Mouse (Mus musculus) frontal cortex, postnatal 25 days (tissue): Measurements from ENCODE around the gene Tulp2.
A peak's percentile ranks its signal among the peaks of the same experiment; 100 is the strongest.
"Not testable (repeated sequence)": the region's sequence is repeated elsewhere in the genome, so short reads cannot be mapped to it uniquely, and the experiment has no call there.

Source experiments
- DNase-seq, 2 experiments: peaks; one replicate each; pipeline ENCODE4 v3.0.0; 2022; ENCODE audit warnings: low spot score in 2 of 2

Gene Tulp2

GRCm38 (mm10) chr7:45487861-45488292, 6.2 kb downstream of the Tulp2 start:
- no peak for DNase-seq

- no peak for DNase-seq
Observed at GRCm38 (mm10) chr7:45488293-45489204, 6.9 kb downstream of the Tulp2 start, which contains the start of gene Dhdh. Gene Dhdh, minus strand, starts transcription at chr7:45488805.

- DNase-seq = no peak
Observed at GRCm38 (mm10) chr7:45489578-45489977, 7.9 kb downstream of the Tulp2 start.

DNA sequence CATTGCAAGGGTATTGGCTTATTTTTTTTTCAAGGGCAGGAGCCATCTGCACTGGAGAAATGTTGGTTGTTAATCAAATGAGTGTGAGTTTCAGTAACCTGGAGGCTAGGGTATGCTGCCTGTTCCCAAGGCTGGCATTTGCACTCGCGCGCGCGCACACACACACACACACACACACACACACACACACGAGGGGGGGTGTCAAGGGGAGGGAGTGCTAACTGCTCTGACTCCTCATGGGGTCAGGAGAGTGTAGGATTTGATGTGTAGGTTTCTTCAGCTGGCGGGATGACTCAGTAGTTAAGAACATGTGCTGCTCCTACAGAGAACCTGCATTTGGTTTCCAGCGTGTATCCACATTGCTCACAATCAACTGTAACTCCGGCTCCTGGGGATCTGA, 9.1 kb downstream of the Tulp2 start:
- DNase-seq = no peak

DNA sequence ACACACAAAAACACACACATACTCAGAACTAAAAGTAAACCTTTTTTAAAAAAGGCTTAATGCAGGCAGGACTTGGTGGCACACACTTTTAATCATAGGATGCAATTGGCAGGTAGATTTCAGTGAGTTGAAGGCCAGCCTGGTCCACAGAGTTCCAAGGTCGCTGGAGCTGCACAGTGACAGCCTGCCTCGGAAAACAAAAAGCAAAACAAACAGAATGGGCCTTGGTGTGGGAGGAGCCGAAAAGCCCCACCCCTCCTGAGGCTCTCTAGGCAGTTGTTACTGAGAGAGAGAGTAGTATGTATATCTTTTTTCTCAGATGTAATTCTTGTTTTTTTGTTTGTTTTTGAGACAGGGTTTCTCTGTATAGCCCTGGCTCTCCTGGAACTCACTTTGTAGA, 9.6 kb downstream of the Tulp2 start:
- no peak for DNase-seq

DNA sequence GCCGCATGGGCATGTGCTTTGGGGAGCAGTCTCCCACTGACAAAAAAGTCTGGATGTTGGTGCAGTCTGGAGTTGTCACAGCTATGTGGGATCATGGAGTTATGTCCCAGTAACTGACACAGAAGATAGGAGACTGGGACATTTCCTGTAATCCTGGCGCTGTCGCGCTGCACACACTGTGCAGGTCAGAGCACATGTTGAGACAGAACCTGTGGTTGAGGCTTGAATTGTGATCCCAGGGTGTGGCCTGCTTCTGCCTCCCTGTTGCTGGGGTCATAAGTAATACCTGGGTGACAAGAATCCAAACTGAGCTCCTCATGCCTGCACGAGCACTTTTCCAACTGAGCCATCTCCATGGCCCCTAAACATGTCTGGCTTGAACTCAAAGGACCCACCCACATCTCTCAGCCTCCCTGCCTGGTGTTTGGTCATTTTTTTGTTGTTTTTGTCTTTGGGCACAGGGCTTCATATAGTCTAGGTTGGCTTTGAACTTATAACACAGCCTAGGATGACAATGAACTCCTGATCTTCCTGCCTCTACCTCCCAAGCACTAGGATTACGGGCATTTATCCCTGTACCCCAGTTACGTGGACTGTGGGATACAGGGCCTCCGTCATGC, 10.7 kb downstream of the Tulp2 start:
- no peak for DNase-seq

GRCm38 (mm10) chr7:45492951-45493350, 11.3 kb downstream of the Tulp2 start:
- no peak for DNase-seq

DNA sequence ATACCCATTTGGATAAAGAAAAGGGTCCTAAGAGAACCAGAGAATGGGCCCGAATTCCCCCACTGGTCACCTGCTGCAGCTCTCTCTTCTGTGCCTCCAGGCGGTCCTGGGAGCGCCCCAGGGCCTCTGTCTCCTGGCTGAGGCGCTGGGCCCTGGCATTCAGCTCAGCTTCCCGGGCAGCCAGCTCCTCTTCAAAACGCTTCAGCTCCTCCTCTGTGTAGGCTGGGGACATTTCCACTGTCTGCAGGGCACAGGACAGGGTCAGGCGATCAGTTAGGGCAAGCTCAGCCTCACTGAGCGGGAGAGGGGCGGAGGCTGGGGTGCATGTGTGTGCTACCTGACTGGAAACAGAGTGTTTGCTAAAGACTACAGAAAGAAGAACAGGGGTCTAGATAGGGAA, 12.9 kb downstream of the Tulp2 start:
- no peak for DNase-seq

- DNase-seq = no peak
Observed at GRCm38 (mm10) chr7:45498427-45498826, 16.8 kb downstream of the Tulp2 start.

DNA sequence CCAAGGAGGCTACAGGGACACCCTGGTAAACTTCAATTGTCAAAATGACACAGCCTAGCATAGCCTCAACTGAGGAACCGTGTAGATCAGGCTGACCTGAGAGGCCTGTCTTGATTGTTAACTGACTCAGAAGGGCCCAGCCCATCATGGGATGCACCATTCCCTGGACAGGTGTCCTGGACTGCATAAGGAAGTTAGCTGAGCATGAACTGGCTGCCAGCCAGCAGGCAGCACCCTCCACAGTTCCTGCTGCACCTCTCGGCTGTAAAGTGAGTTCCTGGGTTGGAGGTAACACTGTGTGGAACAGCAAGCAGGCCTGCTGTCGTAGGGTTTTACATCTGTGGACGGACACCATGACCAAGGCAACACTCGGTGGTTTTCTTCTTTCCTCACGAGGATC, 25.9 kb downstream of the Tulp2 start:
- no peak for DNase-seq

DNA sequence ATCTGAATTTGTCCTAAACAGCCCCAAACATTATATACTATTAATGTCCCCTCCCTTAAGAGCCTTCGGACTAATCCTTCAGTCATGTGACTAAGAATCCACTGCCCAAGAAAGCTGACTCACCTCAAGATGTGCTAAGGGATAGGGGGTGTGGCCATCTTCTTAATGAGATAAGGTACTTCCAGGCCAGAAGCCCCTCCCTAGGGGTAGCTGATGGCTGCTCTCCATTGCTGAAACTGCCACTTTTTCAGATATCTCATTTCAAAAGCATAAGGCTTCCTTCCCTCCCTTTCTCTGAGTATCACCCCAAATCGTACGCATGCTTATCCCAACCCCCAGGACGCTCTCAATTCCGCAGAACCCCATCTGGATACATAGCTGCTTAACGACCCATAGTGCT, 26.9 kb downstream of the Tulp2 start:
- DNase-seq = no peak

GRCm38 (mm10) chr7:45509181-45509882, 27.7 kb downstream of the Tulp2 start:
- no peak for DNase-seq

DNA sequence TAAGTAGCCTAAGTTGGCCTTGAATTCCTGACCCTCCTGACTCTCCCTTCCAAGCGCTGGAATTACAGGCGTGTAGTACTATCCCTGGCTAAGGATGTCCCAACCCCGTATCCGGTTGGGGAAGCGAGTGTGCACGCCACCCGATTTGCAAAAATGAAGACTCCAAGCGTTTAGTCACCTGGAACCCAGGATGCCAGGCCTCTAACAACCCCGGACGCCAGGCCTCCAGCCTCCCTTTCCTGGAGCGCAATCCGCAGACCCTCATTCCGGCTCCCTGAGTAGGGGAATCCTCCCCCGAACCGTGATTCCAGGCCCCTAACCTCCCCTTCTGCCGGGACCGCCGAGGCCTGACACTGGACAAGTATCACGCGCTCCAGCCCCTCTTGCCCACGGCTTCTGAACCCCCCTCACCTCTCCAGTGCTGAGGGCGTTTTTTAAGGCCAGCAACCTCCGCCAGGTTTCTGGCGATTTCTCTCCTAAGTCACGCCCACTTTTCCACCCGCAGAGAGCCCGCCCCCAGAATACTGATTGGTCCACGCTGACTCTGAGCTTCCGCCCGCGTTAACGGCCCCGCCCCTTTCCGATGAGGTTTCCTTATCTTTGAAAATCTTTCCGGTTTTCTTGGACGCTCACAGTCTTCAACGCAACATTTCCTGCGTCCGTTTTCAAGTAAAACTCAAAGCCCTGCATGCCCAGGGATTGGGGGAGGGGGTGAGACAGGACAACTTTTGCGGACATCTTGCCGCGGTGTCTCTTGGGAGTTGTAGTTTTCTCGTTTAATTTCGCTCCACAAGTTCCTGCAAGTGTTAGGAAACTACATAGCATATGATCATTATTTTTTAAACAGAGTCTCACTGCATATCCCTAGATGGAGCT, 28.5 kb downstream of the Tulp2 start, which contains the start of gene Nucb1:
Gene Nucb1, minus strand, starts transcription at position 495 of the 876 bp plus-strand sequence.
- peak; percentile 78 to 84 for DNase-seq

- no peak for DNase-seq
Observed at GRCm38 (mm10) chr7:45514411-45514810, 32.7 kb downstream of the Tulp2 start.

- DNase-seq = no peak
Observed at GRCm38 (mm10) chr7:45515436-45515835, 33.8 kb downstream of the Tulp2 start.

DNA sequence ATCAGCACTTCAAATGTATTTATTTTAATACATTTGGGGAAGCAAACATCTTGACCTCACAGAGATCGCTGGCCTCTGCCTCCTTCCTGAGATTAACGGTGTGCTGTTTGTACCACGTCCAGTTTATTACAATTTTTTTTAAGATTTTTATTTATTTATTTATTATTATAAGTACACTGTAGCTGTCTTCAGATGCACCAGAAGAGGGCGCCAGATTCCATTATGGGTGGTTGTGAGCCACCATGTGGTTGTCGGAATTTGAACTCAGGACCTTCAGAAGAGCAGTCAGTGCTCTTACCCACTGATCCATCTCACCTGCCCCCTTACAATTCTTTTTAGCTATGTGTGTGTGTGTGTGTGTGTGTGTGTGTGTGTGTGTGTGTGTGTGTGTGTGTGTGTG, 35.2 kb downstream of the Tulp2 start:
- DNase-seq = not testable (repeated sequence)

DNA sequence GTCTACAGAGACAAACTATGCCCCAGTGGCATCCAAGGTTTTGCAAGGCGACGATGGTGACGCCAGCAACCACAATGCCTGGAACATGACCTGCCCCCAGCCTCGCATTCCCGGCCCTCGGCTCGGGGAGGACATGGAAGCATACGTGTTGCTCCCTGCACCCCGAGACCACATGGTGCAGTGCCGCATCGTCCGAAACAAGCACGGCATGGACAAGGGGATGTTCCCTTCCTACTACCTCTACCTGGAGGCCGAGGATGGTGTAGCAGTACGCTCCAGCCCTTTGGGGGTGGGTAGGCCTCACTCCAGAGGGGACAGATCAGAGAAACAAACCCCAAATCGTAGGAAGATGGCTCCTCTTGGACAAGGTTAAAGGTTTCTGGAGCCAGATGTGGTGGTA, 36.9 kb downstream of the Tulp2 start:
- no peak for DNase-seq

DNA sequence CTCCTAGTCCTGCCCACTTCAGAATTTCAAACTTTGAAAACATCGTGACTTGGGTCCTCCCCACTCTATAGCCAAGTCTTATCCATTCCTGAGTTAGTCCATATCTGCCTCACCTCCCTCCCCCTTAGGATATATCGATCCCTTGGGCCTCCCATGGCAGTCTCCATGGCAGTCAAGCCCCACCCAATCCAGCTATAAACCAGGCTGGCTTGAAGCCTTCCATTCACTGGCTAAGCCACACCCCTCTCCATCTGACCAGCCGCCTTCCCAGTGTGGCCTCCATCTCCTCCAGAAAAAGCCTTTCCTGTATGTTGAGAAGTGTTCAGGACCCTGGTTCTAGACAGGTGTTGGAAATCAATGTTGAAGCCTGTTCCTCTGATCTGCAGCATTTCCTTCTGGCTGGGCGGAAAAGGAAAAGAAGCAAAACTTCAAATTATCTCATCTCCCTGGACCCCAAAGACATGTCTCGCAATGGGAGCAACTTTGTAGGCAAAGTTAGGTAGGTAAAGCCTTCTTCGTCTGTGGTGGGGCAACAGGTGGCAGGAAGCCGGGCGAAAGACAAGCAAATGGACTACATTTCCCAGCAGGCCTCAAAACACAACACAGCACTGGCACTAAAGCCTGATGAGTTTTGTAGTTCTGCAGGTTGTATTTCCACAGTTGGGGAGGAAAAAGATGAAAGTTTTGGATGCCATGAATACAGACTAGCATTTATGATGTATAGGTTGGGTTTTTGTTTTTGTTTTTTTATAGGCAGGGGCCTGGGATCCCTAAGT, 37.9 kb downstream of the Tulp2 start:
- DNase-seq = no peak

GRCm38 (mm10) chr7:45520605-45521004, 38.9 kb downstream of the Tulp2 start:
- no peak for DNase-seq

DNA sequence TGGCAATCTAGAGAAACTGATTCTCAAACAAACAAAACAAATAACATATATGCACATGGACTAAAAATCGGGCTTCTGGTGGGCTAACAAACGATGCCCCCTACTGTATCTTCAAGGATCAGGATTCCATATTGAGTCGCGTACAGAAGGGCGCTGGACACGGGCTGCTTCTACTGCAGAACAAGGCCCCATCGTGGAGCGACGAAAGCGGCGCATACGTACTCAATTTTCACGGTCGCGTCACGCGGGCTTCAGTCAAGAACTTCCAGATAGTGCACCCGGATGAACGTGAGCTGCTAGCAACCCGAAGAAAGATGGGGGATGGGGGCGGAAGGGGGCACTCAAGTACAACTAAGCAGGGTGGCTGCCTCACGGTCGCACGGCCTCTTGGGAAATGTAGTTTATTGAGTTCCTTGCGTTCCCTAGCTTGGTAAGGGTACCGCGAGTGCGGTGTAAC, 40.1 kb downstream of the Tulp2 start:
- DNase-seq = peak; percentile 79
